Mouse (Mus musculus) MEL (cell line): Measurements from ENCODE around the gene Sgsm2. TPM values are rescaled to one million over a fixed set of nuclear protein-coding genes. Genes with fewer than 3 reads are reported as not detected.

Source experiments
- DNase-seq: peaks from one replicate; pipeline ENCODE4 v3.0.0; 2011; ENCODE audit warnings: low read depth, low spot score
- H3K27ac ChIP-seq: 2 replicates; pipeline ENCODE4 v1.5.1; 2012; ENCODE audit warnings: low read depth, mild to moderate bottlenecking, control low read depth, low read length, moderate library complexity; ENCODE audit not compliant: control insufficient read depth
- H3K27me3 ChIP-seq, 2 experiments: fragments of 150-350 bp in 1 of 2; sonication (generic) in 1 of 2; 2 replicates each; pipeline ENCODE4 v1.6.1; 2012; ENCODE audit warnings: low read length in 2 of 2, mild to moderate bottlenecking in 2 of 2, improper control_type of control experiment in 1 of 2, moderate library complexity in 1 of 2; ENCODE audit not compliant: insufficient read depth in 2 of 2, control insufficient read depth in 1 of 2
- H3K36me3 ChIP-seq, 2 experiments: 2 replicates each; pipeline ENCODE4 v1.6.1; 2012 to 2014; ENCODE audit warnings: low read length in 2 of 2, improper control_type of control experiment in 1 of 2, inconsistent platforms in 1 of 2, mild to moderate bottlenecking in 1 of 2; ENCODE audit not compliant: insufficient read depth in 2 of 2, control insufficient read depth in 1 of 2
- H3K4me1 ChIP-seq, 2 experiments: fragments of 150-350 bp in 1 of 2; sonication (generic) in 1 of 2; 2 replicates each; pipeline ENCODE4 v1.6.1; 2012; ENCODE audit warnings: low read length in 2 of 2, improper control_type of control experiment in 1 of 2, mild to moderate bottlenecking in 1 of 2; ENCODE audit not compliant: insufficient read depth in 2 of 2, control insufficient read depth in 1 of 2
- H3K4me3 ChIP-seq, 2 experiments: fragments of 150-350 bp in 1 of 2; sonication (generic) in 1 of 2; 2 replicates each; pipeline ENCODE4 v1.5.1; 2012; ENCODE audit warnings: low read depth in 2 of 2, low read length in 2 of 2, mild to moderate bottlenecking in 2 of 2, moderate library complexity in 2 of 2, control low read depth in 1 of 2, improper control_type of control experiment in 1 of 2; ENCODE audit not compliant: control insufficient read depth in 1 of 2, insufficient read depth in 1 of 2
- H3K79me2 ChIP-seq: 2 replicates; pipeline ENCODE4 v1.6.1; 2012; ENCODE audit warnings: mild to moderate bottlenecking, low read length, moderate library complexity; ENCODE audit not compliant: control insufficient read depth, poor library complexity, insufficient read depth
- H3K9ac ChIP-seq: 2 replicates; pipeline ENCODE4 v1.6.1; 2012; ENCODE audit warnings: low read depth, mild to moderate bottlenecking, control low read depth, low read length, moderate library complexity; ENCODE audit not compliant: control insufficient read depth, poor library complexity, severe bottlenecking
- H3K9me3 ChIP-seq: fragments of 150-350 bp; sonication (generic); replicated peaks from 2 replicates; pipeline ENCODE4 v1.6.1; 2012; ENCODE audit warnings: mild to moderate bottlenecking, low read length, improper control_type of control experiment, moderate library complexity; ENCODE audit not compliant: insufficient read depth
- CHD1 ChIP-seq: IDR thresholded peaks from 2 replicates; pipeline ENCODE4 v1.6.1; 2012; ENCODE audit warnings: low read depth, mild to moderate bottlenecking, inconsistent platforms, low read length, improper control_type of control experiment
- CHD2 ChIP-seq: IDR thresholded peaks from 2 replicates; pipeline ENCODE4 v1.6.1; 2011; ENCODE audit warnings: low read length, improper control_type of control experiment
- E2F4 ChIP-seq: IDR thresholded peaks from 2 replicates; pipeline ENCODE4 v1.6.1; 2011; ENCODE audit warnings: low read depth, low read length, improper control_type of control experiment, borderline replicate concordance
- ELF1 ChIP-seq: IDR thresholded peaks from 2 replicates; pipeline ENCODE4 v1.6.1; 2014; ENCODE audit warnings: low read depth, mild to moderate bottlenecking, inconsistent platforms, low read length, improper control_type of control experiment, moderate library complexity
- EP300 ChIP-seq, 2 experiments: IDR thresholded peaks; 2 replicates each; pipeline ENCODE4 v1.6.1; 2011; ENCODE audit warnings: improper control_type of control experiment in 2 of 2, low read length in 2 of 2, low read depth in 1 of 2, mild to moderate bottlenecking in 1 of 2
- ETS1 ChIP-seq: IDR thresholded peaks from 2 replicates; pipeline ENCODE4 v1.6.1; 2012; ENCODE audit warnings: low read depth, mild to moderate bottlenecking, inconsistent platforms, low read length, improper control_type of control experiment, moderate library complexity
- JUND ChIP-seq: IDR thresholded peaks from 2 replicates; pipeline ENCODE4 v1.6.1; 2011; ENCODE audit warnings: low read depth, mild to moderate bottlenecking, improper control_type of control experiment, low read length
- MAX ChIP-seq: IDR thresholded peaks from 2 replicates; pipeline ENCODE4 v1.6.1; 2011; ENCODE audit warnings: low read length, improper control_type of control experiment
- MAZ ChIP-seq: IDR thresholded peaks from 2 replicates; pipeline ENCODE4 v1.6.1; 2012; ENCODE audit warnings: low read depth, mild to moderate bottlenecking, inconsistent platforms, low read length, improper control_type of control experiment
- MYB ChIP-seq: IDR thresholded peaks from 2 replicates; pipeline ENCODE4 v1.6.1; 2011; ENCODE audit warnings: mild to moderate bottlenecking, low read depth, low read length, improper control_type of control experiment
- MYC ChIP-seq: IDR thresholded peaks from 2 replicates; pipeline ENCODE4 v1.6.1; 2011; ENCODE audit warnings: low read depth, mild to moderate bottlenecking, low read length, improper control_type of control experiment, moderate library complexity
- NELFE ChIP-seq: IDR thresholded peaks from 2 replicates; pipeline ENCODE4 v1.6.1; 2011; ENCODE audit warnings: low read depth, low read length, improper control_type of control experiment
- NRF1 ChIP-seq: IDR thresholded peaks from 2 replicates; pipeline ENCODE4 v1.6.1; 2014; ENCODE audit warnings: low read depth, mild to moderate bottlenecking, inconsistent platforms, low read length, improper control_type of control experiment, moderate library complexity; ENCODE audit not compliant: poor library complexity, insufficient read depth, severe bottlenecking
- POLR2A ChIP-seq, 2 experiments: IDR thresholded peaks; 2 replicates each; pipeline ENCODE4 v1.6.1; 2011 to 2012; ENCODE audit warnings: low read length in 2 of 2, mild to moderate bottlenecking in 2 of 2, control low read depth in 1 of 2, improper control_type of control experiment in 1 of 2, low read depth in 1 of 2, moderate library complexity in 1 of 2; ENCODE audit not compliant: control insufficient read depth in 1 of 2, insufficient read depth in 1 of 2, poor library complexity in 1 of 2
- POLR2AphosphoS2 ChIP-seq: IDR thresholded peaks from 2 replicates; pipeline ENCODE4 v1.6.1; 2011; ENCODE audit warnings: low read length, improper control_type of control experiment
- POLR2AphosphoS5 ChIP-seq: IDR thresholded peaks from 2 replicates; pipeline ENCODE4 v1.6.1; 2012; ENCODE audit warnings: low read depth, borderline replicate concordance, mild to moderate bottlenecking, inconsistent platforms, low read length, moderate library complexity, mixed read lengths
- RAD21 ChIP-seq: IDR thresholded peaks from 2 replicates; pipeline ENCODE4 v1.6.1; 2011; ENCODE audit warnings: mild to moderate bottlenecking, low read depth, low read length, improper control_type of control experiment
- RCOR1 ChIP-seq: IDR thresholded peaks from 2 replicates; pipeline ENCODE4 v1.6.1; 2012; ENCODE audit warnings: low read depth, mild to moderate bottlenecking, inconsistent platforms, low read length, improper control_type of control experiment
- SMC3 ChIP-seq: IDR thresholded peaks from 2 replicates; pipeline ENCODE4 v1.6.1; 2011; ENCODE audit warnings: low read depth, low read length, improper control_type of control experiment
- TAL1 ChIP-seq: IDR thresholded peaks from 2 replicates; pipeline ENCODE4 v1.6.1; 2012; ENCODE audit warnings: mild to moderate bottlenecking, inconsistent platforms, low read length, moderate library complexity, mixed read lengths
- ZMIZ1 ChIP-seq: IDR thresholded peaks from 2 replicates; pipeline ENCODE4 v1.6.1; 2012; ENCODE audit warnings: low read depth, mild to moderate bottlenecking, inconsistent platforms, low read length, improper control_type of control experiment, moderate library complexity
- polyA plus RNA-seq, 2 experiments: library from polyadenylated mRNA; stranded (reverse) in 1 of 2; unstranded in 1 of 2; fragments of >175 nt in 1 of 2; fragments of >200 nt in 1 of 2; gene quantifications; 2 replicates each; pipeline versions ENCODE4 v1.2.1 to v1.2.4; 2012; ENCODE audit warnings: low replicate concordance in 2 of 2, low read depth in 1 of 2; ENCODE audit not compliant: insufficient read length in 2 of 2, insufficient read depth in 1 of 2, missing spikeins in 1 of 2
- total RNA-seq: library from RNA; depleted of rRNA; stranded (reverse); fragments of 300-350 nt; gene quantifications from 2 replicates; pipeline ENCODE4 v1.2.3, GENCODE M21; 2012

Sgsm2 gene
- total and polyA plus RNA-seq, 3 experiments, result 7.2 to 15.1 TPM; not detected in 1

GRCm38 (mm10) chr11:74867181-74867580, 29.7 kb downstream of the Sgsm2 start:
- Histone ChIP-seq H3K4me1 (no peaks in the 10 kb centered on the region), H3K9ac (no peak overlapping the region), H3K27ac (no peak overlapping the region), H3K9me3 (no peaks in the 10 kb centered on the region), H3K27me3 (no peaks in the 10 kb centered on the region), H3K79me2 (no peaks in the 10 kb centered on the region), H3K36me3 (no peaks in the 10 kb centered on the region; a peak in 1 of 4 replicates), H3K4me3 (no peak overlapping the region)
- TF ChIP-seq TAL1 (no peak), MAX (no peak), ETS1 (no peak), EP300 (IDR thresholded peaks at IDR 0.05; ENCODE audit: low read depth in 1 of 2, low read length in 2 of 2) (no peak), POLR2AphosphoS5 (no peak), MYC (no peak)
- DNase-seq, result no peak

GRCm38 (mm10) chr11:74866640-74867039, 30.2 kb downstream of the Sgsm2 start:
- H3K9ac ChIP-seq, result no peak overlapping the region
- no peak for TF ChIP-seq E2F4
- TF ChIP-seq SMC3, result no peak
- TF ChIP-seq NELFE, result no peak
- TF ChIP-seq ELF1, result no peak
- no peak for TF ChIP-seq MYB
- no peak for TF ChIP-seq MYC
- TF ChIP-seq TAL1, result no peak
- no peak for TF ChIP-seq JUND
- TF ChIP-seq POLR2AphosphoS2, result no peak
- no peak for TF ChIP-seq RAD21
- no peak for TF ChIP-seq NRF1
- TF ChIP-seq RCOR1, result no peak
- TF ChIP-seq CHD2, result no peak
- no peak for TF ChIP-seq POLR2AphosphoS5
- no peak for TF ChIP-seq ZMIZ1
- TF ChIP-seq MAZ, result no peak
- TF ChIP-seq CHD1, result no peak
- TF ChIP-seq POLR2A (IDR thresholded peaks at IDR 0.05; ENCODE audit: control insufficient read depth in 1 of 2, insufficient read depth in 1 of 2, low read depth in 1 of 2, low read length in 2 of 2, poor library complexity in 1 of 2), result no peak
- no peak overlapping the region for H3K4me3 ChIP-seq
- no peaks in the 10 kb centered on the region; a peak in 1 of 4 replicates for H3K36me3 ChIP-seq
- H3K27me3 ChIP-seq, result no peaks in the 10 kb centered on the region
- no peaks in the 10 kb centered on the region for H3K9me3 ChIP-seq
- no peak for DNase-seq
- H3K4me1 ChIP-seq, result no peaks in the 10 kb centered on the region
- H3K27ac ChIP-seq, result no peak overlapping the region
- H3K79me2 ChIP-seq, result no peaks in the 10 kb centered on the region
